Mouse (Mus musculus): Measurements from ENCODE around the gene Igbp1. TPM values are rescaled to one million over a fixed set of nuclear protein-coding genes. Genes with fewer than 3 reads are reported as not detected.
A peak's percentile ranks its signal among the peaks of the same experiment; 100 is the strongest.

Gene Igbp1
- polyA plus RNA-seq, 1 experiment = 11.1 TPM

- Histone ChIP-seq H3K4me3 (ENCODE audit: low read depth, low read length) (peak overlapping the region; percentile 88), H3K36me3 (ENCODE audit: control insufficient read depth, insufficient read depth, low read length) (no peaks in the 10 kb centered on the region), H3K27ac (ENCODE audit: insufficient read depth, low read depth, low read length) (0 out of 2 replicates have a peak overlapping the region, but pooled peaks have one; percentile 0), H3K4me1 (ENCODE audit: control insufficient read depth, insufficient read depth, insufficient read length, low read length) (no peaks in the 10 kb centered on the region), H3K27me3 (ENCODE audit: control insufficient read depth, insufficient read depth, low read length) (no peaks in the 10 kb centered on the region)
- 10% methylated on average over 22 of the region's 22 CpGs for WGBS
- no peak for TF ChIP-seq CTCF (IDR thresholded peaks at IDR 0.05; ENCODE audit: extremely low read depth, insufficient read length, insufficient replicate concordance, low read depth, low read length)
- no peak for TF ChIP-seq POLR2A (IDR thresholded peaks at IDR 0.05; ENCODE audit: low read depth, low read length)
These were observed 507 bp upstream of the Igbp1 start for GRCm38 (mm10) chrX:100493500-100494067.

GRCm38 (mm10) chrX:100504175-100504851 is 10.2 kb downstream of the Igbp1 start:
- Histone ChIP-seq H3K36me3 (ENCODE audit: control insufficient read depth, insufficient read depth, low read length) (peaks cover 10% of the 10 kb centered on the region), H3K27ac (ENCODE audit: insufficient read depth, low read depth, low read length) (no peak overlapping the region), H3K27me3 (ENCODE audit: control insufficient read depth, insufficient read depth, low read length) (no peaks in the 10 kb centered on the region), H3K4me3 (ENCODE audit: low read depth, low read length) (no peak overlapping the region), H3K4me1 (ENCODE audit: control insufficient read depth, insufficient read depth, insufficient read length, low read length) (no peaks in the 10 kb centered on the region)
- TF ChIP-seq CTCF (IDR thresholded peaks at IDR 0.05; ENCODE audit: extremely low read depth, insufficient read length, insufficient replicate concordance, low read depth, low read length) = no peak
- no peak for TF ChIP-seq POLR2A (IDR thresholded peaks at IDR 0.05; ENCODE audit: low read depth, low read length)
- 72% methylated on average over 5 of the region's 5 CpGs for WGBS

- 81% methylated on average over 4 of the region's 4 CpGs for WGBS
- H3K27ac ChIP-seq (ENCODE audit: insufficient read depth, low read depth, low read length) = no peak overlapping the region
- H3K4me1 ChIP-seq (ENCODE audit: control insufficient read depth, insufficient read depth, insufficient read length, low read length) = no peaks in the 10 kb centered on the region
- peaks cover 10% of the 10 kb centered on the region for H3K36me3 ChIP-seq (ENCODE audit: control insufficient read depth, insufficient read depth, low read length)
- H3K27me3 ChIP-seq (ENCODE audit: control insufficient read depth, insufficient read depth, low read length) = no peaks in the 10 kb centered on the region
- H3K4me3 ChIP-seq (ENCODE audit: low read depth, low read length) = no peak overlapping the region
- no peak for TF ChIP-seq CTCF (IDR thresholded peaks at IDR 0.05; ENCODE audit: extremely low read depth, insufficient read length, insufficient replicate concordance, low read depth, low read length)
- TF ChIP-seq POLR2A (IDR thresholded peaks at IDR 0.05; ENCODE audit: low read depth, low read length) = no peak
These were observed 14.1 kb downstream of the Igbp1 start for GRCm38 (mm10) chrX:100508164-100508563.

GRCm38 (mm10) chrX:100509921-100510320 is 15.8 kb downstream of the Igbp1 start:
- Histone ChIP-seq H3K4me1 (ENCODE audit: control insufficient read depth, insufficient read depth, insufficient read length, low read length) (no peaks in the 10 kb centered on the region), H3K36me3 (ENCODE audit: control insufficient read depth, insufficient read depth, low read length) (peaks cover 7% of the 10 kb centered on the region), H3K27me3 (ENCODE audit: control insufficient read depth, insufficient read depth, low read length) (no peaks in the 10 kb centered on the region), H3K4me3 (ENCODE audit: low read depth, low read length) (no peak overlapping the region), H3K27ac (ENCODE audit: insufficient read depth, low read depth, low read length) (no peak overlapping the region)
- WGBS = 82% methylated on average over 3 of the region's 3 CpGs
- TF ChIP-seq CTCF (IDR thresholded peaks at IDR 0.05; ENCODE audit: extremely low read depth, insufficient read length, insufficient replicate concordance, low read depth, low read length) (no peak), POLR2A (IDR thresholded peaks at IDR 0.05; ENCODE audit: low read depth, low read length) (no peak)

GRCm38 (mm10) chrX:100516683-100517082 is 22.6 kb downstream of the Igbp1 start:
- 80% methylated on average over 3 of the region's 3 CpGs for WGBS
- no peak overlapping the region for H3K27ac ChIP-seq (ENCODE audit: insufficient read depth, low read depth, low read length)

GRCm38 (mm10) chrX:100517626-100518025 is 23.5 kb downstream of the Igbp1 start:
- 91% methylated on average over 6 of the region's 6 CpGs for WGBS

More at GRCm38 (mm10) chrX:100516683-100517082, 22.6 kb downstream of the Igbp1 start:
- Histone ChIP-seq H3K36me3 (ENCODE audit: control insufficient read depth, insufficient read depth, low read length) (peaks cover 5% of the 10 kb centered on the region; the same call in 1 of the 2 replicates), H3K4me1 (ENCODE audit: control insufficient read depth, insufficient read depth, insufficient read length, low read length) (peaks cover 3% of the 10 kb centered on the region; the same call in 1 of the 2 replicates), H3K27me3 (ENCODE audit: control insufficient read depth, insufficient read depth, low read length) (no peaks in the 10 kb centered on the region), H3K4me3 (ENCODE audit: low read depth, low read length) (no peak overlapping the region)
- TF ChIP-seq POLR2A (IDR thresholded peaks at IDR 0.05; ENCODE audit: low read depth, low read length) (no peak), CTCF (IDR thresholded peaks at IDR 0.05; ENCODE audit: extremely low read depth, insufficient read length, insufficient replicate concordance, low read depth, low read length) (no peak)

GRCm38 (mm10) chrX:100518532-100518931 is 24.4 kb downstream of the Igbp1 start:
- H3K27ac ChIP-seq (ENCODE audit: insufficient read depth, low read depth, low read length) = no peak overlapping the region
- H3K36me3 ChIP-seq (ENCODE audit: control insufficient read depth, insufficient read depth, low read length) = peaks cover 5% of the 10 kb centered on the region; the same call in 1 of the 2 replicates
- H3K27me3 ChIP-seq (ENCODE audit: control insufficient read depth, insufficient read depth, low read length) = no peaks in the 10 kb centered on the region
- TF ChIP-seq CTCF (IDR thresholded peaks at IDR 0.05; ENCODE audit: extremely low read depth, insufficient read length, insufficient replicate concordance, low read depth, low read length) (no peak), POLR2A (IDR thresholded peaks at IDR 0.05; ENCODE audit: low read depth, low read length) (no peak)
- no peak overlapping the region for H3K4me3 ChIP-seq (ENCODE audit: low read depth, low read length)
- H3K4me1 ChIP-seq (ENCODE audit: control insufficient read depth, insufficient read depth, insufficient read length, low read length) = peaks cover 3% of the 10 kb centered on the region; the same call in 1 of the 2 replicates
- WGBS = 27% methylated on average over 2 of the region's 2 CpGs

More at GRCm38 (mm10) chrX:100517626-100518025, 23.5 kb downstream of the Igbp1 start:
- Histone ChIP-seq H3K36me3 (ENCODE audit: control insufficient read depth, insufficient read depth, low read length) (peaks cover 5% of the 10 kb centered on the region; the same call in 1 of the 2 replicates), H3K4me1 (ENCODE audit: control insufficient read depth, insufficient read depth, insufficient read length, low read length) (peaks cover 3% of the 10 kb centered on the region; the same call in 1 of the 2 replicates), H3K27ac (ENCODE audit: insufficient read depth, low read depth, low read length) (no peak overlapping the region), H3K4me3 (ENCODE audit: low read depth, low read length) (no peak overlapping the region), H3K27me3 (ENCODE audit: control insufficient read depth, insufficient read depth, low read length) (no peaks in the 10 kb centered on the region)
- no peak for TF ChIP-seq POLR2A (IDR thresholded peaks at IDR 0.05; ENCODE audit: low read depth, low read length)
- no peak for TF ChIP-seq CTCF (IDR thresholded peaks at IDR 0.05; ENCODE audit: extremely low read depth, insufficient read length, insufficient replicate concordance, low read depth, low read length)
